In genomic region chr12:11631790-11632189, GRCm38 (mm10) we compare ENCODE assay signal across 23 mouse cellular contexts.
"Had no signal": no experiment of that assay in that cellular context is flagged by ENCODE, and none has a peak within 500 bp of the region (broad histone marks: within the 10 kb centered on the region; RNA-seq: fewer than 3 reads in every experiment).

No protein-coding gene starts in this region.

- H3K4me3 ChIP-seq: limb, embryonic 10.5 days; limb, embryonic 13.5 days; liver, embryonic 12.5 days; liver, embryonic 15.5 days; lung, embryonic 15.5 days; megakaryocyte, embryonic 14.5 days; midbrain, embryonic 12.5 days; myocyte had no signal

- H3K4me1 ChIP-seq: limb, embryonic 10.5 days; limb, embryonic 13.5 days; liver, embryonic 12.5 days; liver, embryonic 15.5 days; lung, embryonic 15.5 days; megakaryocyte, embryonic 14.5 days; midbrain, embryonic 12.5 days had no signal

- H3K9me3 ChIP-seq: limb, embryonic 10.5 days; limb, embryonic 13.5 days; liver, embryonic 12.5 days; lung, embryonic 15.5 days; midbrain, embryonic 12.5 days had no signal

- ATAC-seq: liver, embryonic 12.5 days had no signal

- H3K4me2 ChIP-seq: limb, embryonic 13.5 days; liver, embryonic 12.5 days; liver, embryonic 15.5 days; lung, embryonic 15.5 days; midbrain, embryonic 12.5 days had no signal

- H3K27me3 ChIP-seq: limb, embryonic 13.5 days; liver, embryonic 12.5 days; liver, embryonic 15.5 days; lung, embryonic 15.5 days; megakaryocyte, embryonic 14.5 days; midbrain, embryonic 12.5 days had no signal

- H3K9ac ChIP-seq: limb, embryonic 13.5 days; liver, embryonic 12.5 days; liver, embryonic 15.5 days; lung, embryonic 15.5 days; midbrain, embryonic 12.5 days had no signal

- H3K36me3 ChIP-seq: limb, embryonic 10.5 days; limb, embryonic 13.5 days; liver, embryonic 12.5 days; liver, embryonic 15.5 days; lung, embryonic 15.5 days; midbrain, embryonic 12.5 days had no signal

- H3K27ac ChIP-seq: limb, embryonic 10.5 days; limb, embryonic 13.5 days; liver, embryonic 12.5 days; liver, embryonic 15.5 days; lung, embryonic 15.5 days; midbrain, embryonic 12.5 days; stomach, postnatal 0 days had no signal

- DNase-seq: kidney, adult 18-20 months; kidney, adult 9 months; kidney, postnatal 14 days; kidney, postnatal 4 days; liver; lung, adult 18-20 months; lung, postnatal 10 days; lung, postnatal 36 days; right cerebral cortex, adult 18-20 months; right cerebral cortex, postnatal 14 days; right cerebral cortex, postnatal 4 days; thymus, adult 2 months; thymus, postnatal 14 days; thymus, postnatal 4 days had no signal
